Mouse (Mus musculus) small intestine, adult 2 months (tissue): Measurements from ENCODE around the gene Lancl3. TPM values are rescaled to one million over a fixed set of nuclear protein-coding genes. Genes with fewer than 3 reads are reported as not detected.

Source experiments
- H3K27ac ChIP-seq: fragments of 200-500 bp; 2 replicates; pipeline ENCODE4 v1.5.1; 2012; ENCODE audit warnings: low read depth, low read length, control low read depth, inconsistent platforms; ENCODE audit not compliant: insufficient read depth
- H3K27me3 ChIP-seq: fragments of 200-500 bp; 2 replicates; pipeline ENCODE4 v1.6.1; 2012; ENCODE audit warnings: mild to moderate bottlenecking, moderate library complexity, low read length, inconsistent platforms; ENCODE audit not compliant: control insufficient read depth, insufficient read depth
- H3K36me3 ChIP-seq: fragments of 200-500 bp; 2 replicates; pipeline ENCODE4 v1.6.1; 2012; ENCODE audit warnings: mild to moderate bottlenecking, low read length, control low read depth, inconsistent platforms; ENCODE audit not compliant: control insufficient read depth, insufficient read depth
- H3K4me1 ChIP-seq: fragments of 200-500 bp; 2 replicates; pipeline ENCODE4 v1.6.1; 2012; ENCODE audit warnings: low read length, inconsistent platforms, mixed read lengths; ENCODE audit not compliant: control insufficient read depth, insufficient read depth, insufficient read length
- H3K4me3 ChIP-seq: fragments of 200-500 bp; 2 replicates; pipeline ENCODE4 v1.5.1; 2012; ENCODE audit warnings: low read depth, mild to moderate bottlenecking, control low read depth, inconsistent platforms, low read length, moderate library complexity
- CTCF ChIP-seq: fragments of 200-500 bp; IDR thresholded peaks from 2 replicates; pipeline ENCODE4 v1.5.1; 2012; ENCODE audit warnings: low read depth, mild to moderate bottlenecking, control low read depth, inconsistent platforms, low read length, moderate library complexity, mixed read lengths; ENCODE audit not compliant: insufficient replicate concordance, insufficient read length; ENCODE audit errors: extremely low read depth
- POLR2A ChIP-seq: fragments of 200-500 bp; IDR thresholded peaks from 2 replicates; pipeline ENCODE4 v1.6.1; 2012; ENCODE audit warnings: low read depth, mild to moderate bottlenecking, control low read depth, inconsistent platforms, low read length, moderate library complexity
- WGBS: fragments of 180-500 bp; shearing (Covaris S2); methylation state at CpG from one replicate; pipeline ENCODE4 v1.1.7; 2018; 5-methylcytosine and 5-hydroxymethylcytosine counted together
- polyA plus RNA-seq: library from polyadenylated mRNA; depleted of rRNA; stranded (reverse); fragments of >200 nt; gene quantifications from 2 replicates; pipeline ENCODE4 v1.2.3, GENCODE M21; 2012

Gene Lancl3
- polyA plus RNA-seq, 1 experiment = 0.16 TPM

GRCm38 (mm10) chrX:9216244-9216643 lies 16.5 kb downstream of the Lancl3 start:
- no peaks in the 10 kb centered on the region for H3K36me3 ChIP-seq
- WGBS = 89% methylated on average over 2 of the region's 2 CpGs

GRCm38 (mm10) chrX:9219570-9219969 lies 19.9 kb downstream of the Lancl3 start:
- H3K27me3 ChIP-seq = no peaks in the 10 kb centered on the region
- H3K36me3 ChIP-seq = no peaks in the 10 kb centered on the region
- H3K27ac ChIP-seq = no peak overlapping the region
- WGBS = 79% methylated on average over 3 of the region's 3 CpGs
- no peak overlapping the region for H3K4me3 ChIP-seq
- TF ChIP-seq POLR2A (no peak), CTCF (no peak)
- no peaks in the 10 kb centered on the region for H3K4me1 ChIP-seq

More at GRCm38 (mm10) chrX:9216244-9216643, 16.5 kb downstream of the Lancl3 start:
- TF ChIP-seq POLR2A = no peak
- no peak for TF ChIP-seq CTCF
- no peak overlapping the region for H3K4me3 ChIP-seq
- H3K27me3 ChIP-seq = no peaks in the 10 kb centered on the region
- H3K4me1 ChIP-seq = no peaks in the 10 kb centered on the region
- no peak overlapping the region for H3K27ac ChIP-seq

GRCm38 (mm10) chrX:9221206-9221605 lies 21.5 kb downstream of the Lancl3 start:
- TF ChIP-seq CTCF (peak; percentile 45; the same call in 1 of the 2 replicates), POLR2A (no peak)
- no peak overlapping the region for H3K27ac ChIP-seq
- no peaks in the 10 kb centered on the region for H3K4me1 ChIP-seq
- H3K27me3 ChIP-seq = no peaks in the 10 kb centered on the region
- no peak overlapping the region for H3K4me3 ChIP-seq
- 31% methylated on average over 6 of the region's 6 CpGs for WGBS
- no peaks in the 10 kb centered on the region for H3K36me3 ChIP-seq

- Histone ChIP-seq H3K27ac (no peak overlapping the region), H3K27me3 (no peaks in the 10 kb centered on the region), H3K36me3 (no peaks in the 10 kb centered on the region), H3K4me1 (no peaks in the 10 kb centered on the region), H3K4me3 (no peak overlapping the region)
- TF ChIP-seq CTCF (no peak), POLR2A (no peak)
- 78% methylated on average over 4 of the region's 4 CpGs for WGBS
These were observed 22.0 kb downstream of the Lancl3 start for GRCm38 (mm10) chrX:9221736-9222135.

- no peak overlapping the region for H3K4me3 ChIP-seq
These were observed 22.9 kb downstream of the Lancl3 start for GRCm38 (mm10) chrX:9222412-9223221.

GRCm38 (mm10) chrX:9227105-9227504 lies 27.4 kb downstream of the Lancl3 start:
- Histone ChIP-seq H3K27me3 (no peaks in the 10 kb centered on the region), H3K4me1 (no peaks in the 10 kb centered on the region), H3K4me3 (no peak overlapping the region), H3K27ac (no peak overlapping the region), H3K36me3 (no peaks in the 10 kb centered on the region)
- TF ChIP-seq CTCF = no peak
- TF ChIP-seq POLR2A = no peak
- 74% methylated on average over 2 of the region's 2 CpGs for WGBS

More at GRCm38 (mm10) chrX:9222412-9223221, 22.9 kb downstream of the Lancl3 start:
- 42% methylated on average over 3 of the region's 3 CpGs for WGBS
- TF ChIP-seq POLR2A = no peak
- TF ChIP-seq CTCF = no peak
- Histone ChIP-seq H3K27ac (no peak overlapping the region; the same call in 1 of the 2 replicates), H3K36me3 (no peaks in the 10 kb centered on the region), H3K27me3 (no peaks in the 10 kb centered on the region), H3K4me1 (no peaks in the 10 kb centered on the region)

GRCm38 (mm10) chrX:9240737-9241591 lies 41.3 kb downstream of the Lancl3 start:
- H3K27me3 ChIP-seq = no peaks in the 10 kb centered on the region
- no peak overlapping the region for H3K27ac ChIP-seq
- H3K4me1 ChIP-seq = peaks cover 1% of the 10 kb centered on the region; the same call in 1 of the 2 replicates
- 49% methylated on average over 5 of the region's 5 CpGs for WGBS
- TF ChIP-seq CTCF = no peak
- no peak for TF ChIP-seq POLR2A
- H3K36me3 ChIP-seq = no peaks in the 10 kb centered on the region
- no peak overlapping the region for H3K4me3 ChIP-seq
